Mouse (Mus musculus): ENCODE data around the gene Glis1. TPM values are rescaled to one million over a fixed set of nuclear protein-coding genes. Genes with fewer than 3 reads are reported as not detected.

Glis1 gene
- polyA plus RNA-seq, 1 experiment from 2014 or later = 0.18 TPM

DNA sequence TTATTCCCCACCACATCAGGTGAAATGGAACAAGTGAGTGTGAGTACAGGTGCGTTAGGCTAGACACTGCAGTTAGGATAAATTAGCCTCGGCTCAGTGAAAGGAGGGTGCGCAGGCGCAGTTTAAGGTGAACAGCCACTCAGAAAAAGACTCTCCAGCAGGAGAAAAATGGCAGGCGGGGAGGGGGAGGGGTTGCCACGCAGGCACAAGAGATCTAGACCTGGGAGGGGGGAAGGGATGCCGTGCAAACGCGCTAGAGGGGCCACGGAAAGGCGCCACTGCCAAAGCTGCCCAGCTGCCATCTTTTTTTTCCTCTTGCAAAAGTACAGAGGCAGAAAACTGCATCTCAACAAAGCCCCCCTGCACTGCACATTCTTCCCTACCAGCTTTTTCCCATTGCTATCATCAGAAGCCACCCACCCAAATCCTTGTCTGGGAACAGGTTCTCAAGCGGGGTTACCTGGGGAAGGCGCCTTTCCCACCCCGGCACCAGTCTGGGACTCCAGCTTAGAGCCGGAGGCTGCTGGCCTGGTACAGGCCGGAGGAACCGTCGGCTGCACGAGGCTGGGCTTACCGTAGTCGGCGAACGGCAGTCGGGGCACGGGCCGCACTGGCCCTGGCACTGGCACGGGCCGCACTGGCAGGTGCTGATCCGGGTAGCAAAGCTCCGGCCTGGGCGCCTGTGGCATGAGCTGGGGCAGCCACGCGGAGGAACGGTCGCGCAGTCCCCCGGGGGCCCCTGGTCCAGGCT, 248.8 kb downstream of the Glis1 start:
- no peak for ATAC-seq
- no peak overlapping the region for H3K27ac ChIP-seq (ENCODE audit: low read depth, low read length)
- TF ChIP-seq CTCF (IDR thresholded peaks at IDR 0.05; ENCODE audit: low read depth) = no peak
- 91% methylated on average over 37 of the region's 37 CpGs for WGBS
- H3K4me1 ChIP-seq (replicated peaks; ENCODE audit: control insufficient read depth, insufficient read depth, low read length) = no peaks in the 10 kb centered on the region
- H3K36me3 ChIP-seq (ENCODE audit: control insufficient read depth, insufficient read depth) = no peaks in the 10 kb centered on the region
- no peak overlapping the region for H3K4me3 ChIP-seq (ENCODE audit: low read depth, low read length)
- no peak overlapping the region for H3K4me2 ChIP-seq (replicated peaks; ENCODE audit: low read depth)
- H3K9me3 ChIP-seq (ENCODE audit: control insufficient read depth) = no peaks in the 10 kb centered on the region
- no peaks in the 10 kb centered on the region; the same call in 1 of the 2 replicates for H3K27me3 ChIP-seq (replicated peaks; ENCODE audit: control insufficient read depth, insufficient read depth, low read length)
- no peak overlapping the region for H3K9ac ChIP-seq (ENCODE audit: low read depth, low read length)

DNA sequence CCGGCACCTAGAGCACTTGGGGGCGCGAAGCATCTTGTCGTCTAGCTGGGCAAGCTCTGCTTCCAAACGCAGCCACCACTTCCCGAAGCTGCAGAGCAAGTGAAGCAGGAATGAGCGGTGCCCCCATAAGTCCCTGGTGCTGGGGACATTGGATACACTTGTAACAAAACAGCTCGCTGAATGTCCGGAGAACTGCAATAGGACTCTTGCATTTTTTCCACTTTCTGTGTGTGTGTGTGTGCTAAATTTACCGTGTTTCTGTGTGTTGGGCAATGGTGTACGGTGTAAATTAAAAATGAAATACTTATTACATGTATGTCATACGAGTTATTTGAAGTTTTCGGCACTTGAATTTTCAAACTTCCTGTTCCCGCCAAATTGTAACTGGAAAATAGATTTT, 249.7 kb downstream of the Glis1 start, which contains the start of gene Dmrtb1:
Gene Dmrtb1 (minus strand): TSS at position 101 of the 400 bp plus-strand sequence.
- no peak for ATAC-seq
- WGBS = 91% methylated on average over 14 of the region's 14 CpGs

More for the DNA sequence above, 249.7 kb downstream of the Glis1 start, which contains the start of gene Dmrtb1:
- no peak within 1 kb of the TSS for H3K4me3 ChIP-seq (ENCODE audit: low read depth, low read length)
- H3K4me1 ChIP-seq (replicated peaks; ENCODE audit: control insufficient read depth, insufficient read depth, low read length) = no peaks in the 10 kb centered on the region
- no peaks in the 10 kb centered on the region for H3K36me3 ChIP-seq (ENCODE audit: control insufficient read depth, insufficient read depth)
- H3K9ac ChIP-seq (ENCODE audit: low read depth, low read length) = no peak within 1 kb of the TSS
- H3K4me2 ChIP-seq (replicated peaks; ENCODE audit: low read depth) = no peak within 1 kb of the TSS
- H3K27me3 ChIP-seq (replicated peaks; ENCODE audit: control insufficient read depth, insufficient read depth, low read length) = no peaks in the 10 kb centered on the region; the same call in 1 of the 2 replicates
- TF ChIP-seq CTCF (IDR thresholded peaks at IDR 0.05; ENCODE audit: low read depth) = no peak
- H3K27ac ChIP-seq (ENCODE audit: low read depth, low read length) = no peak within 1 kb of the TSS
- no peaks in the 10 kb centered on the region for H3K9me3 ChIP-seq (ENCODE audit: control insufficient read depth)

Small RNA genes within 50 kb of the gene (microRNA-seq; reads per million reads assigned to microRNA genes)
- gene Gm24804 = not detected

Other genes with a start within 250 kb of the Glis1 start
- not detected in 2 replicates for gene Ldlrad1, start 225.4 kb upstream of the Glis1 start, polyA plus RNA-seq (2015; fragmentation: Nextera tagmentation; extraction: Ambion mirVana)
- 27.7 and 29.5 TPM in 2 replicates for gene Lrrc42, start 181.1 kb upstream of the Glis1 start, polyA plus RNA-seq (2015; fragmentation: Nextera tagmentation; extraction: Ambion mirVana)
- 25.5 and 27.0 TPM in 2 replicates for gene Hspb11, start 181.0 kb upstream of the Glis1 start, polyA plus RNA-seq (2015; fragmentation: Nextera tagmentation; extraction: Ambion mirVana)
- gene Dio1, start 127.4 kb upstream of the Glis1 start, polyA plus RNA-seq (2015; fragmentation: Nextera tagmentation; extraction: Ambion mirVana) = 59.7 and 67.4 TPM in 2 replicates
- gene Yipf1, start 120.2 kb upstream of the Glis1 start, polyA plus RNA-seq (2015; fragmentation: Nextera tagmentation; extraction: Ambion mirVana) = 127 and 147 TPM in 2 replicates
- gene Ndc1, start 66.8 kb upstream of the Glis1 start, polyA plus RNA-seq (2015; fragmentation: Nextera tagmentation; extraction: Ambion mirVana) = 7.0 and 7.4 TPM in 2 replicates
- not detected in 2 replicates for gene Dmrtb1, start 249.6 kb downstream of the Glis1 start, polyA plus RNA-seq (2015; fragmentation: Nextera tagmentation; extraction: Ambion mirVana)